Mouse (Mus musculus): ENCODE measurements around the gene Ostf1.

DNA sequence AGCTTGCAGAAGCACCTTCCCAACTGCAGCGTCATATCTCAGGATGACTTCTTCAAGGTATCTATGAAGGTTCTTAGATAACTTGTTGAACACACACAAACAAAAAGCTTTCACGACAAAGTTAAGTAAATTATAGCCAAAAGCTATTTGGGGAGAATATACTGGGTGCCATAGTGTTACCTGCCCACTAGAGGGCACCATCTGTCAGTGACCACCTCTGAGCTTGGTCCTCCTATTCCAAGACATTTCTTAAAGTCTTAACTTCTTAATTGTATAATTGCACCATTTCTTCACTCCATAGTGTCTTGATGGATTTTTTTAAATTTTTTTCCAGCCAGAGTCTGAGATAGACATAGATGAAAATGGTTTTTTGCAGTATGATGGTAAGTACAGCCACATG lies 7.9 kb upstream of the Ostf1 start:
- TF ChIP-seq TCF12 (IDR thresholded peaks at IDR 0.05; ENCODE audit: low read depth, low read length) (no peak), POLR2A (IDR thresholded peaks at IDR 0.05; ENCODE audit: low read depth, low read length) (no peak), ZC3H11A (IDR thresholded peaks at IDR 0.05; ENCODE audit: low read depth, low read length) (no peak), CTCF (conservative IDR thresholded peaks at IDR 0.05 in 1 of 2, IDR thresholded peaks at IDR 0.05 in 1 of 2; ENCODE audit: low read depth in 2 of 2, low read length in 2 of 2) (peak; percentile 80 to 81), BHLHE40 (IDR thresholded peaks at IDR 0.05; ENCODE audit: low read depth, low read length) (no peak), ETS1 (conservative IDR thresholded peaks at IDR 0.05; ENCODE audit: low read depth, low read length) (no peak), IRF4 (IDR thresholded peaks at IDR 0.05; ENCODE audit: low read depth, low read length) (no peak), MAX (IDR thresholded peaks at IDR 0.05; ENCODE audit: low read length) (no peak), ELF1 (IDR thresholded peaks at IDR 0.05; ENCODE audit: low read depth, low read length) (no peak), EP300 (IDR thresholded peaks at IDR 0.05; ENCODE audit: low read length) (no peak), CHD1 (IDR thresholded peaks at IDR 0.05; ENCODE audit: low read depth, low read length) (no peak)

All from CH12.LX (cell line).